In genomic region chr1:51710831-51711230, GRCm38 (mm10) we compare ENCODE assay signal across 13 mouse cellular contexts.
"Had no signal": no experiment of that assay in that cellular context is flagged by ENCODE, and none has a peak within 500 bp of the region (broad histone marks: within the 10 kb centered on the region; RNA-seq: fewer than 3 reads in every experiment).

No protein-coding gene starts in this region.

- H3K9me3 ChIP-seq: limb, embryonic 13.5 days; liver, embryonic 15.5 days; neural tube, embryonic 12.5 days had no signal

- H3K27ac ChIP-seq: kidney, postnatal 0 days; limb, embryonic 13.5 days; liver, embryonic 15.5 days; neural tube, embryonic 12.5 days; stomach, postnatal 0 days had no signal

- H3K27me3 ChIP-seq: limb, embryonic 13.5 days; liver, embryonic 15.5 days; neural tube, embryonic 12.5 days had no signal

- H3K9ac ChIP-seq: limb, embryonic 13.5 days; liver, embryonic 15.5 days; neural tube, embryonic 12.5 days had no signal

- H3K4me1 ChIP-seq: liver, embryonic 15.5 days; neural tube, embryonic 12.5 days had no signal

- ATAC-seq: lung, postnatal 0 days had no signal

- H3K4me3 ChIP-seq: limb, embryonic 13.5 days; liver, embryonic 15.5 days; neural tube, embryonic 12.5 days had no signal

- H3K4me2 ChIP-seq: limb, embryonic 13.5 days; liver, embryonic 15.5 days; neural tube, embryonic 12.5 days had no signal

- H3K36me3 ChIP-seq: limb, embryonic 13.5 days; liver, embryonic 15.5 days; neural tube, embryonic 12.5 days had no signal

- DNase-seq: kidney, postnatal 36 days; left cerebral cortex, postnatal 4 days; lung, adult 2 months; lung, postnatal 36 days; midbrain, embryonic 14.5 days; thymus, adult 18-20 months; thymus, postnatal 14 days had no signal
